Mouse (Mus musculus) heart, embryonic 16.5 days (tissue): ENCODE measurements around the gene Ucn. TPM values are rescaled to one million over a fixed set of nuclear protein-coding genes. Genes with fewer than 3 reads are reported as not detected.
A peak's percentile ranks its signal among the peaks of the same experiment; 100 is the strongest.

Experiments
- ATAC-seq: fragments of 200-750 bp; cut with Nextera tagmentation; replicated peaks from 2 replicates; pipeline ENCODE4 v1.8.0; 2017; ENCODE audit warnings: moderate number of reproducible peaks; ENCODE audit not compliant: insufficient read depth, low FRiP score; ENCODE audit errors: extremely low read depth
- H3K27ac ChIP-seq: fragments of 300-500 bp; sonication (generic); 2 replicates; pipeline ENCODE4 v1.5.1; 2014; ENCODE audit warnings: mild to moderate bottlenecking, low read length, control low read depth, moderate library complexity
- H3K27me3 ChIP-seq: fragments of 300-500 bp; sonication (generic); 2 replicates; pipeline ENCODE4 v1.6.1; 2014; ENCODE audit warnings: low read length, mixed read lengths; ENCODE audit not compliant: control insufficient read depth, insufficient read depth
- H3K36me3 ChIP-seq: fragments of 300-500 bp; sonication (generic); 2 replicates; pipeline ENCODE4 v1.6.1; 2014; ENCODE audit not compliant: control insufficient read depth, insufficient read depth
- H3K4me1 ChIP-seq: fragments of 300-500 bp; sonication (generic); 2 replicates; pipeline ENCODE4 v1.6.1; 2014; ENCODE audit warnings: low read length, mixed read lengths; ENCODE audit not compliant: control insufficient read depth, insufficient read depth
- H3K4me2 ChIP-seq: fragments of 300-500 bp; sonication (generic); 2 replicates; pipeline ENCODE4 v1.6.1; 2014; ENCODE audit warnings: low read depth, mild to moderate bottlenecking, control low read depth, low read length
- H3K4me3 ChIP-seq: fragments of 300-500 bp; sonication (generic); 2 replicates; pipeline ENCODE4 v1.5.1; 2014; ENCODE audit warnings: mild to moderate bottlenecking, control low read depth, low read length
- H3K9ac ChIP-seq: fragments of 300-500 bp; sonication (generic); 2 replicates; pipeline ENCODE4 v1.6.1; 2014; ENCODE audit warnings: low read length, control low read depth
- H3K9me3 ChIP-seq: fragments of 300-500 bp; sonication (generic); replicated peaks from 2 replicates; pipeline ENCODE4 v1.6.1; 2016; ENCODE audit warnings: low read length; ENCODE audit not compliant: control insufficient read depth
- WGBS: fragments of 180-500 bp; shearing (Covaris S2); extraction: QIAGEN DNeasy Blood & Tissue Kit; methylation state at CpG from one replicate; pipeline ENCODE4 v1.1.7; 2014; 5-methylcytosine and 5-hydroxymethylcytosine counted together
- polyA plus RNA-seq: library from polyadenylated mRNA; unstranded; fragments of >200 nt; fragmentation: Nextera tagmentation; extraction: Ambion mirVana; gene quantifications from 2 replicates; pipeline ENCODE4 v1.2.1, GENCODE M21; 2015

Gene Ucn
- polyA plus RNA-seq, 1 experiment from 2014 or later: not detected

DNA sequence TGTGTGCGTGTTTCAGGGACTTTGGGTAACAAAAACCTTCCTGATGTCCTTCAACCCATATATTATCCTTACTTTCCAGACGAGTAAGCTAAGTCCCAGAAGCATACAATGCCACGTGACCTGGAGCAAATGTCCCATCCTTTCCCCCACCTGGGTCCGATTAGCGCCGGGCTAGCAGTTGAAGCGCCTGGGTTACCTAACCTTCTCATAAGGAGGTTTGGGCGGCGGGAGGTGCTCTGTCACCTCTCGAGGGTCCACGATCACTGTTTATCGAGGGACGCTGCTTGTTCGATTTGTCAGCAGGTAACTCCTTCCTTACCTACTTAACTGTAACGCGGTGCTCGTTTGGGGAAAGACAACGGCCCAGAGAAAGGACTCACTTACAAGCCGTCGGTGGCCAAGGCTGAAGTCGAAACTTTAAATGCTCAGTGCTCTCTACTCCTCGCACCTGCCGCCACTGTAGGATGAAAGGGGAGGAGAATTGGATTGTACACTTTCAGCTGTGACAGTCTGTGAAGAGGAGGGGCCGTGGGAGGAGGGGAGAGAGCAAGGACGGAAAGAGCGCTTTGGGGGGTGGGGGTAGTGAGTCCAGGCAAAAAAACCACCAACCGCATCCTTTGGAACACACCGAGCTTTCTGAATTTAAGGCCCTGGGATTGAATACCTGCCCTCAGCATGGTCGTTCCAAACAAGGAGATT, 44.4 kb downstream of the Ucn start:
- Histone ChIP-seq H3K9me3 (no peaks in the 10 kb centered on the region; the same call in 1 of the 2 replicates), H3K4me3 (peak overlapping the region; percentile 54), H3K4me2 (peak overlapping the region; percentile 77), H3K36me3 (no peaks in the 10 kb centered on the region), H3K9ac (peak overlapping the region; percentile 53), H3K4me1 (peaks cover 26% of the 10 kb centered on the region), H3K27me3 (peaks cover 90% of the 10 kb centered on the region), H3K27ac (no peak overlapping the region)
- WGBS: 3% methylated on average over 29 of the region's 29 CpGs
- ATAC-seq: no peak

DNA sequence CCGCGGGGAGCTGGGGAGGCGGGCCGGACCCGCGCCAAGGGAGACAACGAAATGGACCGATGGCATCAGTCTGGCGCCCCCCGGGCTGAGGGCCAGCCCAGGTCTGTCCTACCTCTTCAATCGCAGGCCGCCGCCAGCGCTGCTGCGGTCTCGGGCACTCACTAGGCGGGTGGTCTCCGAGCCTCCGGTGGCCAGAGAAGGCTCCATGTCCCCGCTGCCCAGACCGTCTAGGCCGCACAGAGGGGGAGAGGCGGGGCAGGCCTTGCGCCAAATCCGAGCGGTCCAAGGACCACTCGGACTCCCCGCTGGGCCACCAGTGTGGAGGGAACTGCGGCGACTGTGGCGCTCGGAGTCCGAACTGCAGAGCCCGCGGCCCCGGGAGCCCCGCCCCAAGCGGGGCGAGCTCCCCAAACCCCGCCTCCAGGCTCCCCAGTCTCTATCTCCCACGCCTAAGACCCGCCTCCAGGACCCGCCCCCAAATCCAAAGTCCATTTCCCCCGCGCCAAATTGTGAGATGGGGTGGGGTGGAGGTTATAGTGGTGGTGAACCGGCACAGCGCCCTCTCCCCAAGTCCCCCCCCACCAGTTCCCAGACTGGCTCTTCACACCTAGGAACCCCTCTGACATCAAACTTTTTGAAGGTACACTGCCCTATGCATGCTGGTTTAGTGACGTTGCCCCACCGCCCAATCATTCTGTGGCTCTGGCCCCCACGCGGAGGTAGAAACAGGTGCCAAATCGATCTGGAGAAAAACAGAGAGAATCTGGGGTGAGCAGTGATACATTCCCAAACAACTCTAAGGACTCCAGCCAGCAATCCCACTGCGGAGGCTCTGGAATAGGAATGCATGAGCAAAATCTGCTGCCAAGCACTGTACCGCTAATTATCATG, 45.2 kb downstream of the Ucn start:
- H3K27ac ChIP-seq: no peak overlapping the region
- peak; percentile 18; the same call in 1 of the 2 replicates for ATAC-seq

DNA sequence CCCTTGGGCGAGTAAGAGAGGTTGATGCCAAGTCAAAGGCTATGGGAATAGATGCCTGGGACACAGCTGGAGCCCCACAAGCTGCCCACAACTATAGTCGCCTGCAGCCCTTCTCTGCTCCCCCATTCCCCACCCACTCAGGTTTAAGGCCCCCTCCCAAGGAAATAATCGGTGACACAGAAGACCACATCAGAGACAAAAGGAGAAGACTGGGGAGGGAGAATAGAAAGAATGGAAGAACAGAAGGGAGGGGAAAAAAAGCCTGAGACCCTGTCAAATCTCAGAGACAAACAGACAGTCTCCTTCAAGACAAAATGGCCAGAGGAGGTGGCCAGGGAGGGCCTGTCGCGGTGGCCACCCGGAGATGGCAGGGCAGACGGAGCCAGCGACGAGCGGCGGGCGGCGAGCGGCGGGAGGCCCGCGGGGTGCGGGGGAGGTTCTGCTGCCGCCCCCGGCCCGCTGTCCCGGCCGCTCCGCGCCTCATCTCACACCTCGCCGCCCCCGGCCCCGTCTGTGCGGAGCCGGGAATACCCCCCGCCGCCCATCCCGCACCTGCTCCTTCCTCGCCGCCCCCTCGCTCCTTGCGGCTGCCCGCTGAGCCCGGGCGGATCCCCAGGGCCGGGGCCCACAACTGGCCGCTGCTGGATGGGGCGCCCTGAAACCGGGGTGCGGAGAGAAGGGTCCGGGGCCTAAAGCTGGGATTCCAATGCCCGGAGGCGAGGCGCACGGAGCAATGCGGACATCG, 46.2 kb downstream of the Ucn start:
- no peak for ATAC-seq
- peak overlapping the region; percentile 54 for H3K4me3 ChIP-seq
- WGBS: 5% methylated on average over 42 of the region's 53 CpGs
- H3K27ac ChIP-seq: no peak overlapping the region
- peaks cover 91% of the 10 kb centered on the region for H3K27me3 ChIP-seq
- H3K4me2 ChIP-seq: peak overlapping the region; percentile 77
- peak overlapping the region; percentile 52 for H3K9ac ChIP-seq
- no peaks in the 10 kb centered on the region for H3K9me3 ChIP-seq
- H3K4me1 ChIP-seq: peaks cover 26% of the 10 kb centered on the region
- no peaks in the 10 kb centered on the region for H3K36me3 ChIP-seq

More for the DNA sequence above, 45.2 kb downstream of the Ucn start:
- Histone ChIP-seq H3K27me3 (peaks cover 92% of the 10 kb centered on the region), H3K4me2 (peak overlapping the region; percentile 77), H3K36me3 (no peaks in the 10 kb centered on the region), H3K9me3 (no peaks in the 10 kb centered on the region; the same call in 1 of the 2 replicates), H3K4me1 (peaks cover 26% of the 10 kb centered on the region), H3K9ac (peak overlapping the region; percentile 52), H3K4me3 (peak overlapping the region; percentile 54)
- WGBS: under 1% methylated on average over 48 of the region's 54 CpGs

Other genes with a start within 250 kb of the Ucn start
- 349 and 355 TPM in 2 replicates for gene Ost4, start 231.0 kb downstream of the Ucn start, polyA plus RNA-seq
- 145 and 157 TPM in 2 replicates for gene Emilin1, start 225.4 kb downstream of the Ucn start, polyA plus RNA-seq
- gene Khk, start 217.4 kb downstream of the Ucn start, polyA plus RNA-seq: 12.9 and 15.0 TPM in 2 replicates
- 2.6 and 2.7 TPM in 2 replicates for gene Cgref1, start 193.2 kb downstream of the Ucn start, polyA plus RNA-seq
- 95.9 and 96.5 TPM in 2 replicates for gene Preb, start 178.5 kb downstream of the Ucn start, polyA plus RNA-seq
- 0.09 and 0.24 TPM in 2 replicates for gene Tcf23, start 170.2 kb downstream of the Ucn start, polyA plus RNA-seq
- gene Atraid, start 90.5 kb downstream of the Ucn start, polyA plus RNA-seq: 117 and 121 TPM in 2 replicates
- gene Slc5a6, start 89.9 kb downstream of the Ucn start, polyA plus RNA-seq: 9.4 and 9.5 TPM in 2 replicates
- gene Cad, start 84.0 kb downstream of the Ucn start, polyA plus RNA-seq: 14.4 and 18.4 TPM in 2 replicates
- gene Dnajc5g, start 32.5 kb downstream of the Ucn start, polyA plus RNA-seq: not detected in 2 replicates
- 0.27 and 0.35 TPM in 2 replicates for gene Slc30a3, start 30.6 kb downstream of the Ucn start, polyA plus RNA-seq
- gene Trim54, start 22.1 kb downstream of the Ucn start, polyA plus RNA-seq: 8.1 and 11.2 TPM in 2 replicates
- gene Mpv17, start 15.4 kb upstream of the Ucn start, polyA plus RNA-seq: 87.6 and 91.5 TPM in 2 replicates
- gene Gm29609, start 41.1 kb upstream of the Ucn start, polyA plus RNA-seq: 0.63 and 1.3 TPM in 2 replicates
- 39.7 and 46.4 TPM in 2 replicates for gene Gtf3c2, start 41.3 kb upstream of the Ucn start, polyA plus RNA-seq
- gene Snx17, start 54.4 kb upstream of the Ucn start, polyA plus RNA-seq: 113 and 122 TPM in 2 replicates
- 61.4 and 73.3 TPM in 2 replicates for gene Eif2b4, start 54.6 kb upstream of the Ucn start, polyA plus RNA-seq
- 6.2 and 6.5 TPM in 2 replicates for gene Zfp513, start 63.5 kb upstream of the Ucn start, polyA plus RNA-seq
- 102 and 103 TPM in 2 replicates for gene Ppm1g, start 81.9 kb upstream of the Ucn start, polyA plus RNA-seq
- gene Nrbp1, start 102.0 kb upstream of the Ucn start, polyA plus RNA-seq: 123 TPM in 2 replicates
- 0.29 and 0.40 TPM in 2 replicates for gene Gm9970, start 102.4 kb upstream of the Ucn start, polyA plus RNA-seq
- 5.4 and 6.3 TPM in 2 replicates for gene Krtcap3, start 112.9 kb upstream of the Ucn start, polyA plus RNA-seq
- gene Ift172, start 152.3 kb upstream of the Ucn start, polyA plus RNA-seq: 22.3 and 26.8 TPM in 2 replicates
- gene Fndc4, start 157.3 kb upstream of the Ucn start, polyA plus RNA-seq: 15.7 and 16.9 TPM in 2 replicates
- gene Gckr, start 158.6 kb upstream of the Ucn start, polyA plus RNA-seq: 0.16 and 0.18 TPM in 2 replicates